Mouse (Mus musculus): ENCODE measurements around the gene I0C0044D17Rik. TPM values are rescaled to one million over a fixed set of nuclear protein-coding genes. Genes with fewer than 3 reads are reported as not detected.
"Not testable (repeated sequence)": the region's sequence is repeated elsewhere in the genome, so short reads cannot be mapped to it uniquely, and the experiment has no call there.

Gene I0C0044D17Rik
- polyA plus RNA-seq, 1 experiment from 2014 or later: not detected

- H3K9me3 ChIP-seq (ENCODE audit: control insufficient read depth, low read length): no peaks in the 10 kb centered on the region; the same call in 1 of the 2 replicates
- 35% methylated on average over 6 of the region's 6 CpGs for whole genome bisulfite sequencing
- H3K36me3 ChIP-seq (ENCODE audit: control insufficient read depth, insufficient read depth, low read length): no peaks in the 10 kb centered on the region
- H3K27ac ChIP-seq (ENCODE audit: low read length): no peak overlapping the region
- peaks cover 9% of the 10 kb centered on the region; the same call in 1 of the 2 replicates for H3K4me1 ChIP-seq (replicated peaks; ENCODE audit: control insufficient read depth, insufficient read depth, low read length)
- no peak overlapping the region for H3K4me3 ChIP-seq (ENCODE audit: low read length)
- H3K27me3 ChIP-seq (ENCODE audit: control insufficient read depth, insufficient read depth, low read depth, low read length): no peaks in the 10 kb centered on the region
- ATAC-seq (ENCODE audit: low read depth): no peak
- H3K9ac ChIP-seq (ENCODE audit: low read length): no peak overlapping the region
- no peak overlapping the region for H3K4me2 ChIP-seq (ENCODE audit: low read depth, low read length)
Observed at GRCm38 (mm10) chr4:98847120-98847885, 23.7 kb upstream of the I0C0044D17Rik start.

DNA sequence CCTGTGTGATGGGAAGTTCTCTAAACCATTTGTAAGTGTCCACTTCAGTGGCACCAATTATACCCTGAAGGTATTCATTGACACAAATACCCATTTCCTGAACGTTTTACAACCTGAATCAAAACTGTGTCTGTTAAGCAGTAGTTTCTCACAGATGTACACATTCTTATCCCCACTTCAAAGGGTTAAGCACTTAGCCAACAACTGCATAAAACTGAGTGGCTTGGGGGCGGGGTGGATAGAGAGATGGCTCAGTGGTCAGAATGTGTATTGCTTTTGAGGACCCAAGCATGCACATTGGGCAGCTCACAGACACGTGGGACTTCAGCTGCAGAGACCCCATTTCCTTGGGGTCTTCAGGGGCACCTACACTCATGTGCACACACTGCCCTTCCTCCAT is 22.8 kb upstream of the I0C0044D17Rik start:
- H3K27ac ChIP-seq (ENCODE audit: low read length): no peak overlapping the region
- WGBS: 23% methylated on average over 3 of the region's 3 CpGs
- H3K27me3 ChIP-seq (ENCODE audit: control insufficient read depth, insufficient read depth, low read depth, low read length): no peaks in the 10 kb centered on the region
- H3K4me3 ChIP-seq (ENCODE audit: low read length): no peak overlapping the region
- ATAC-seq (ENCODE audit: low read depth): no peak
- no peak overlapping the region for H3K9ac ChIP-seq (ENCODE audit: low read length)
- peaks cover 9% of the 10 kb centered on the region; the same call in 1 of the 2 replicates for H3K4me1 ChIP-seq (replicated peaks; ENCODE audit: control insufficient read depth, insufficient read depth, low read length)
- H3K9me3 ChIP-seq (ENCODE audit: control insufficient read depth, low read length): no peaks in the 10 kb centered on the region; the same call in 1 of the 2 replicates
- H3K36me3 ChIP-seq (ENCODE audit: control insufficient read depth, insufficient read depth, low read length): no peaks in the 10 kb centered on the region
- H3K4me2 ChIP-seq (ENCODE audit: low read depth, low read length): no peak overlapping the region

DNA sequence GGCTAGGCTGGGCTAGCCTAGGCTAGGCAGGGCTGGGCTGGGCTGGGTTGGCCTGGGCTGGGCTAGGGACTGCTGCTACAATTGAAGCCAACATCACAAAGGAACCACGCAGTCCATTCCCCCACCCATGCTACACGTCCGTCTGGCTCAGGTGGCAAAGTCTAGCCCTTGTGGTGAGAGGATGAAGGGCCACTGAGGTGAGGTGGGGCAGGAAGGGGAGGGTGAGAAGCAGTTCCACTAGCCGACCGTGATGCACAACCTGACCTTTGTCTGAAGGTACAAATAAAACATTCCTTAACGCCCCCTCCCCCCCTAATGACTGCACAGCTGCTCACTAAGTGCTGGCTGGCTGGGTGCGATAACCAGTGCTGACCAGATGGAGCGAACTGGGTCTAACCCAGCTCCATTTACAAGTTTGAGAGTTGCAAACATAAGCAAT is 22.1 kb upstream of the I0C0044D17Rik start:
- Histone ChIP-seq H3K27me3 (ENCODE audit: control insufficient read depth, insufficient read depth, low read depth, low read length) (no peaks in the 10 kb centered on the region), H3K36me3 (ENCODE audit: control insufficient read depth, insufficient read depth, low read length) (no peaks in the 10 kb centered on the region), H3K27ac (ENCODE audit: low read length) (no peak overlapping the region), H3K9ac (ENCODE audit: low read length) (no peak overlapping the region), H3K4me2 (ENCODE audit: low read depth, low read length) (no peak overlapping the region), H3K4me1 (replicated peaks; ENCODE audit: control insufficient read depth, insufficient read depth, low read length) (peaks cover 9% of the 10 kb centered on the region; the same call in 1 of the 2 replicates), H3K4me3 (ENCODE audit: low read length) (no peak overlapping the region), H3K9me3 (ENCODE audit: control insufficient read depth, low read length) (no peaks in the 10 kb centered on the region; the same call in 1 of the 2 replicates)
- WGBS: 32% methylated on average over 8 of the region's 8 CpGs
- peak; percentile 27; the same call in 1 of the 2 replicates for ATAC-seq (ENCODE audit: low read depth)

DNA sequence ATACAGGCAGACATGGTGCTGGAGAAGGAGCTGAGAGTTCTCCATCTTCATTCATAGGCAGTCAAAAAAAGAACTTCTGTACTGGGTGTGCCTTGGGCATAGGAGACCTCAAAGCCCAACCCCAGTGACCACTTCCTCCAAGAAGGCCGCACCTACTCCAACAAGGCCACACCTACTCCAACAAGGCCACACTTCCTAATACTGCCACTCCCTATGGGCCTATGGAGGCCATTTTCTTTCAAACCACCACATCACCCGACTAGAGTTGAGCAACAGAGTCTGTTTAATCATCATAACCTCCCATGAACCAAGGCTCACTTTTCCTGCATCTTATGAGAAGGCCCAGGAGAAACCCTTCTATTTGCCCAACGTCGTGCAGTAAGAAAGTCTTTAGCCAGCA is 21.6 kb upstream of the I0C0044D17Rik start:
- WGBS: 87% methylated on average over 4 of the region's 4 CpGs
- Histone ChIP-seq H3K27me3 (ENCODE audit: control insufficient read depth, insufficient read depth, low read depth, low read length) (no peaks in the 10 kb centered on the region), H3K4me1 (replicated peaks; ENCODE audit: control insufficient read depth, insufficient read depth, low read length) (peaks cover 9% of the 10 kb centered on the region; the same call in 1 of the 2 replicates), H3K4me2 (ENCODE audit: low read depth, low read length) (no peak overlapping the region), H3K27ac (ENCODE audit: low read length) (no peak overlapping the region), H3K36me3 (ENCODE audit: control insufficient read depth, insufficient read depth, low read length) (no peaks in the 10 kb centered on the region), H3K9me3 (ENCODE audit: control insufficient read depth, low read length) (no peaks in the 10 kb centered on the region; the same call in 1 of the 2 replicates), H3K4me3 (ENCODE audit: low read length) (no peak overlapping the region), H3K9ac (ENCODE audit: low read length) (no peak overlapping the region)
- no peak for ATAC-seq (ENCODE audit: low read depth)

- no peaks in the 10 kb centered on the region for H3K36me3 ChIP-seq (ENCODE audit: control insufficient read depth, insufficient read depth, low read length)
- ATAC-seq (ENCODE audit: low read depth): peak; percentile 65
Observed at GRCm38 (mm10) chr4:98843906-98844597, 20.4 kb upstream of the I0C0044D17Rik start.

GRCm38 (mm10) chr4:98841251-98841650 is 17.6 kb upstream of the I0C0044D17Rik start:
- not testable (repeated sequence) for ATAC-seq (ENCODE audit: low read depth); H3K9me3 ChIP-seq (ENCODE audit: control insufficient read depth, low read length); H3K4me1 ChIP-seq (replicated peaks; ENCODE audit: control insufficient read depth, insufficient read depth, low read length); H3K9ac ChIP-seq (ENCODE audit: low read length); H3K27ac ChIP-seq (ENCODE audit: low read length); H3K36me3 ChIP-seq (ENCODE audit: control insufficient read depth, insufficient read depth, low read length); H3K4me2 ChIP-seq (ENCODE audit: low read depth, low read length); H3K4me3 ChIP-seq (ENCODE audit: low read length); H3K27me3 ChIP-seq (ENCODE audit: control insufficient read depth, insufficient read depth, low read depth, low read length)
- WGBS: 91% methylated on average over 6 of the region's 6 CpGs

More at GRCm38 (mm10) chr4:98843906-98844597, 20.4 kb upstream of the I0C0044D17Rik start:
- H3K27ac ChIP-seq (ENCODE audit: low read length): no peak overlapping the region
- H3K4me2 ChIP-seq (ENCODE audit: low read depth, low read length): no peak overlapping the region
- H3K4me3 ChIP-seq (ENCODE audit: low read length): no peak overlapping the region
- 54% methylated on average over 7 of the region's 7 CpGs for WGBS
- no peaks in the 10 kb centered on the region for H3K9me3 ChIP-seq (ENCODE audit: control insufficient read depth, low read length)
- H3K4me1 ChIP-seq (replicated peaks; ENCODE audit: control insufficient read depth, insufficient read depth, low read length): peaks cover 9% of the 10 kb centered on the region; the same call in 1 of the 2 replicates
- no peaks in the 10 kb centered on the region for H3K27me3 ChIP-seq (ENCODE audit: control insufficient read depth, insufficient read depth, low read depth, low read length)
- H3K9ac ChIP-seq (ENCODE audit: low read length): no peak overlapping the region

DNA sequence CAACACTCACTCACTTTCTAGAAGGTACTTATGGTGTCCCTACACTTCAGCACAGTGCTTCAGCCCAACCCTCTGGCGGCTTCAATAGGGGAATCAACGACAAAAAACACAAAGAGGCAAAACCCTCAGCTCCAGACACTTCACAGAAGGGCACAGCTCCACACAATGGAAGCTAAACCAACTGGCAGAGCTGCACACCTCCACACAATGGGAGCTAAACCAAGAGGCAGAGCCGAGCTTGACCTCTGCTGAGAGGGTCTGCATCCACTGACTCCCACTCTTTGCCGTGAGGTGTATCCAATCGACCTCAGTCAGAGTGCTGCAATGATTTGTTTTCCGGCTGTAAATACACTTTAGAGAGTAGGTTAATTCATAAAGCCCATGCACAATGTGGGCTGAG is 16.9 kb upstream of the I0C0044D17Rik start:
- no peak overlapping the region for H3K9ac ChIP-seq (ENCODE audit: low read length)
- H3K4me1 ChIP-seq (replicated peaks; ENCODE audit: control insufficient read depth, insufficient read depth, low read length): peaks cover 5% of the 10 kb centered on the region
- no peak overlapping the region for H3K4me3 ChIP-seq (ENCODE audit: low read length)
- H3K9me3 ChIP-seq (ENCODE audit: control insufficient read depth, low read length): no peaks in the 10 kb centered on the region
- no peak overlapping the region for H3K4me2 ChIP-seq (ENCODE audit: low read depth, low read length)
- H3K27me3 ChIP-seq (ENCODE audit: control insufficient read depth, insufficient read depth, low read depth, low read length): no peaks in the 10 kb centered on the region
- H3K36me3 ChIP-seq (ENCODE audit: control insufficient read depth, insufficient read depth, low read length): no peaks in the 10 kb centered on the region
- no peak overlapping the region for H3K27ac ChIP-seq (ENCODE audit: low read length)
- 57% methylated on average over 6 of the region's 6 CpGs for WGBS
- no peak for ATAC-seq (ENCODE audit: low read depth)

DNA sequence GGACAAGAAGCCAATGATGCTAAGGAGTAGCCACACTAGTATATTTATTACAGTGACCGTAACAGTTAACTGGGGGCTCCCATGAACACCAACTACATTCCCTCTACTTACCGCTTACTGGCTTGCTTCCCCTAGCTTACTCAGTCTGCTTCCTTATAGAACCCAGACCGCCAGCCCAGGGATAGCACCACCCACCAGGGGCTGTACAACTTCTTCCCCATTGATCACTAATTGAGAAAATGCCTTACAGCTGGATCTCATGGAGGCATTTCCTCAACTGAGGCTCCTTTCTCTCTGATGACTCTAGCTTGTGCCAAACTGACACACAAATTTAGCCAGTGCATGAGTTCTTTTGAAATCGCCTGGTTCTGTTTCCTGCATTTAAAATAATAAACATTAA is 15.3 kb upstream of the I0C0044D17Rik start:
- Histone ChIP-seq H3K9ac (ENCODE audit: low read length) (no peak overlapping the region), H3K36me3 (ENCODE audit: control insufficient read depth, insufficient read depth, low read length) (no peaks in the 10 kb centered on the region), H3K4me3 (ENCODE audit: low read length) (no peak overlapping the region), H3K9me3 (ENCODE audit: control insufficient read depth, low read length) (no peaks in the 10 kb centered on the region), H3K4me2 (ENCODE audit: low read depth, low read length) (no peak overlapping the region), H3K4me1 (replicated peaks; ENCODE audit: control insufficient read depth, insufficient read depth, low read length) (peaks cover 3% of the 10 kb centered on the region), H3K27me3 (ENCODE audit: control insufficient read depth, insufficient read depth, low read depth, low read length) (no peaks in the 10 kb centered on the region), H3K27ac (ENCODE audit: low read length) (no peak overlapping the region)
- WGBS: 81% methylated on average over 4 of the region's 4 CpGs
- no peak for ATAC-seq (ENCODE audit: low read depth)

DNA sequence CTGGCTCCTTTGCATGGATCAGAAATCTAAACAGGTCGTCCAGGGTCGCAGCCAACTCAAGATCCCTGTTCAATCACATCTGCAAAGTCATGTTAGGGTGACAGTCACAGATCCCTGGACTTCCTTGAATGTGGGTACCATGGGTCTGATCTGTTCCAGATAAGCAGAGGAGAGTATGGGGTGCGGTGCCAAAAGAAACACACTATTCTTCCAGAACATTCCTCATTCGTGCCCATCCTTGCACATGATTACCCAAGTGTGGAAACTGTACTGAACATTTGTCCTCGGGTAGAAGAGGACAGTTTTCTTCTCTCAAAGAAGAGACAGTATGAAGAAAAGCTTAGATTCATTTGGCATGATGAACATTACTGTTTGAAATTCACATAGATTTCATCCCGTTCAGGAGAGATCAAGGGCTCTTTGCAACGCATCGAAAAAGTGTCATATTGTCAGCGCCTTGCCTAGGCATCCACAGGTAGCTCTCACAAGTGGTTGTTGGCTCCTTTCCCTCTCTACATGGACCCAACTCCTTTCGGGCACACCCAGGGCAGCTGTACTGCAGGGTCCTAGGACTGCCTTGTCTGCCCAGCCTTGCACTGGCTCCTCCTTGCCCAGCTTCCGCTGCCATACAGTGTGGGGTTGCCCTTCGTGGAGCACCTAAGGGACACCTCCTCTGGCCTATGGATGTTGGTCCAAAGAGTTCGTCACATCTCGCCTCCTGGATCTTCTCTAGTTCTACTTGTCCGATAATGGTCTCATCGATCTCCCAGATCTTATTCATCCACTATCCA is 14.3 kb upstream of the I0C0044D17Rik start:
- H3K4me3 ChIP-seq (ENCODE audit: low read length): no peak overlapping the region
- no peak for ATAC-seq (ENCODE audit: low read depth)
- 91% methylated on average over 16 of the region's 16 CpGs for WGBS
- no peaks in the 10 kb centered on the region for H3K27me3 ChIP-seq (ENCODE audit: control insufficient read depth, insufficient read depth, low read depth, low read length)
- no peak overlapping the region for H3K4me2 ChIP-seq (ENCODE audit: low read depth, low read length)
- no peak overlapping the region for H3K9ac ChIP-seq (ENCODE audit: low read length)
- peaks cover 3% of the 10 kb centered on the region for H3K4me1 ChIP-seq (replicated peaks; ENCODE audit: control insufficient read depth, insufficient read depth, low read length)
- H3K9me3 ChIP-seq (ENCODE audit: control insufficient read depth, low read length): no peaks in the 10 kb centered on the region
- H3K36me3 ChIP-seq (ENCODE audit: control insufficient read depth, insufficient read depth, low read length): no peaks in the 10 kb centered on the region
- no peak overlapping the region for H3K27ac ChIP-seq (ENCODE audit: low read length)
